Mouse (Mus musculus): ENCODE results near the gene Lactb.

Gene Lactb

DNA sequence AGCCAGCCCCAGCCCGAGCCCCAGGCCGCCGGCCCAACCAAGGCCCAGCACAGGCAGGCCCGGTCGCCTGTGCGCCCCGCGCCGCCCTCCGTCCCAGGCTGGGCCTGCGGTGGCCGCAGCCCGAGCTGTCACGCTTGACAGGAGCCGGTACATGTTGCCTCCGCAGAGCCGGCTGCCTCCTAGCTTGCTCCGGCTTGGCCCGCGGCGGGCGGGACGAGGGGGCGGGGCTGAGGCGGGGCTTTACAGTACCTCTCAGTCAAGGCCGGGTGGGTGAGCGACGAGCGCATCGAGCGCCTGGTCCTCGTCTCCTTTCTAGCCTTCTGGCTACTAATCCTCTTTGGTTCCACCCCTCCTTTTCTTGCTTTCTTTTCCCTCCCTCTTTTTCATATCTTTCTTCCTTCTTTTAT lies at the start of gene Lactb:
Gene Lactb (minus strand): TSS at position 246 of the 407 bp plus-strand sequence.
- peak; percentile 91 to 95 for DNase-seq (ENCODE audit: low spot score in 2 of 2)

GRCm38 (mm10) chr9:67023371-67023770 lies 48.1 kb upstream of the Lactb start:
- no peak for DNase-seq (ENCODE audit: low spot score in 2 of 2)

DNA sequence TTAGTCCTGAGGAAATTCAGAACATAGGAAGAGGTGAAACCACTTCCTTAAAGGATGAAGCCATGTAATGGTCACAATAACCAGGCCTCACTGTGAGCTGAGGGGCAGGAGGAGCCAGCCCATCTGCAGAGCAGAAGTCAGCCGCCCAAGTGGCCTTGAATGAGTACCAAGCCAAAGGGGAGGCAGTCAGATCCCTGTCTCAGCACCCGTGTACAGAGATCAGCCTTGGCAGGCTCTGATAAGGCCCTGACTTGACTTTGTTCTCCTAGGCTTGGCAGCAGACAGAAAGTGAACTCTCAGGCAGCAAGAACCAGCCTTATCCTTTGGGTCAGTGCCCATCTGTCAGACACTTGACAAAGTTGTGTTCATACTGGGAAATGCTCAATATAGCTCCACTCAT lies 44.8 kb upstream of the Lactb start:
- no peak for DNase-seq (ENCODE audit: low spot score in 2 of 2)

DNA sequence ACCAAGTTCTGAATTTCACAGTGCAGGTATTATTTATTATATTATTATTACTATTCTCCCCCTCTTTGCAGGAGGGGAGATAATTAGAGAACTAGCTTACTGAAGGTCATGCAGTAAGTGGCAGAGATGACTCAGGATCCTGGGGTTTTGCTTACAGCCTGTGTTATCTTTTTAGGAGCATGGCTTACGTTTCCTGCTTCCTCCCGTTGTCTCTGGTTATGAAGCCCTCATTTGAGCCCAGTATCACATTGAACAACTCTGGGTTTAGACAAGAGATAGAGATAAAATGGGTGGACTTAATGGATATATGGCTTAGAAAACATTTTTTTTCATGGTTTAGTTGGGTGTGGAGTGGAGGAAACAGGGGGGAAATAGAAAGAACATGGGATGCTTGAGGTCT lies 38.2 kb upstream of the Lactb start:
- DNase-seq (ENCODE audit: low spot score in 2 of 2): no peak

DNA sequence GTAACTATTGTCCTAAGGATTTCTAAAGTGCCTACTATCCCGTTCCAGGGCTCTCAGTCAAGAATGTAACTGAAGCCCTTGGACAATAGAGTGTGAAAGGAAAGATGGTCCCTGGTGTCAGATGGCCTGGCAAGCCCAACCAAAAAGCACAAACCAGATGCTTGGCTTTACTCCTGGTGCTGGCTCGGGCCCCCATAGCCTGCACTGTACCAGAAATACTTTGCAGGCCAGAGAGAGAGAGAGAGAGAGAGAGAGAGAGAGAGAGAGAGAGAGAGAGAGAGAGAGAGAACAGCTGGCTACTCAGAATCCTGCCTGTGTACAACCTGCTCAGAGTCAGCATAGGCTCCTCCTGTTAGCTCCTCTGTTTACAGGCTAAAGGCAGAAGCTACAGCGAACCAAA lies 37.2 kb upstream of the Lactb start:
- DNase-seq (ENCODE audit: low spot score in 2 of 2): no peak

GRCm38 (mm10) chr9:67011483-67011882 lies 36.2 kb upstream of the Lactb start:
- DNase-seq (ENCODE audit: low spot score in 2 of 2): no peak

GRCm38 (mm10) chr9:67008781-67009180 lies 33.5 kb upstream of the Lactb start:
- no peak for DNase-seq (ENCODE audit: low spot score in 2 of 2)

- DNase-seq (ENCODE audit: low spot score in 2 of 2): no peak
These were observed 31.1 kb upstream of the Lactb start for GRCm38 (mm10) chr9:67006376-67006775.

GRCm38 (mm10) chr9:67005161-67005742 lies 30.0 kb upstream of the Lactb start:
- DNase-seq (ENCODE audit: low spot score in 2 of 2): no peak

DNA sequence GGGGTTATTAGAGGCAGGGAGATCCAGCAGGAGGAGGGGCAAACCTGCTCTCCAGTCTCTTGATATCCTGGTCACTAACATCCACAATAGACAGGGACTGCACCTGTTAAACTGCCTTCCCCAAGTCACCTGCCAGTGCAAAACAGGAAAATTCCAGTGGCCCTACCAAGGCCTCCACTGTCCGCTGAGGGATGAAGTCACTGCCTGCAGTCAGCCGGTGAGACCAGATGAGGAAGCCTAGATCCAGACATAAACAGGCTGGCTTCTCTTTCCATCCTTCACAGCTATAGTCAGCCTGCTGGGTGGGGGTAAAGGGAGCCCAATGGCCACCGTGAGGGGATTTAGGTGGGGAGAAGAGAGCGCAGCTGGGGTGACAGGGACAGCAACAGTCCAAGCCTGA lies 28.4 kb upstream of the Lactb start:
- DNase-seq (ENCODE audit: low spot score in 2 of 2): no peak

DNA sequence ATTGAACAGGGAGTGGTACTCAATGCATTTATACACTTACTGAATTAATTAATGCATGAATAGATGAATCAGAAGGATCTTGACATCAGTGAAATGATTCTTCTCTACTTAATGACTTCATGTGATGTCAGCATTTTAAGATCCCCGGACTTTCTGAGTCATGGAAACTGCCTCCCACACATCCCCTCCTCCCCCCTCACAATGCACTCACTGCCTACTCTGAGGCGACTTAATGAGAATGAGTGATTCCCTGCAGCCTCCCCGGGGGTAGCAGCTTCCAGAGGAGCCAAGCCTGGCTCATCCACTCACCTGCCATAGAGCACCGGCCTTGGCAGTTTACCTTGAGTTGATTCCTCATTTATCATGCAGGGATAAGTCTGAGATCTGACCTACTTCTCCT lies 27.9 kb upstream of the Lactb start:
- no peak for DNase-seq (ENCODE audit: low spot score in 2 of 2)

- DNase-seq (ENCODE audit: low spot score in 2 of 2): no peak
These were observed 26.2 kb upstream of the Lactb start for GRCm38 (mm10) chr9:67001506-67001905.

GRCm38 (mm10) chr9:67001050-67001449 lies 25.8 kb upstream of the Lactb start:
- DNase-seq (ENCODE audit: low spot score in 2 of 2): peak; percentile 61 to 63

GRCm38 (mm10) chr9:66999698-67000097 lies 24.4 kb upstream of the Lactb start:
- no peak for DNase-seq (ENCODE audit: low spot score in 2 of 2)

GRCm38 (mm10) chr9:66991750-66992410 lies 16.6 kb upstream of the Lactb start:
- DNase-seq (ENCODE audit: low spot score in 2 of 2): no peak

DNA sequence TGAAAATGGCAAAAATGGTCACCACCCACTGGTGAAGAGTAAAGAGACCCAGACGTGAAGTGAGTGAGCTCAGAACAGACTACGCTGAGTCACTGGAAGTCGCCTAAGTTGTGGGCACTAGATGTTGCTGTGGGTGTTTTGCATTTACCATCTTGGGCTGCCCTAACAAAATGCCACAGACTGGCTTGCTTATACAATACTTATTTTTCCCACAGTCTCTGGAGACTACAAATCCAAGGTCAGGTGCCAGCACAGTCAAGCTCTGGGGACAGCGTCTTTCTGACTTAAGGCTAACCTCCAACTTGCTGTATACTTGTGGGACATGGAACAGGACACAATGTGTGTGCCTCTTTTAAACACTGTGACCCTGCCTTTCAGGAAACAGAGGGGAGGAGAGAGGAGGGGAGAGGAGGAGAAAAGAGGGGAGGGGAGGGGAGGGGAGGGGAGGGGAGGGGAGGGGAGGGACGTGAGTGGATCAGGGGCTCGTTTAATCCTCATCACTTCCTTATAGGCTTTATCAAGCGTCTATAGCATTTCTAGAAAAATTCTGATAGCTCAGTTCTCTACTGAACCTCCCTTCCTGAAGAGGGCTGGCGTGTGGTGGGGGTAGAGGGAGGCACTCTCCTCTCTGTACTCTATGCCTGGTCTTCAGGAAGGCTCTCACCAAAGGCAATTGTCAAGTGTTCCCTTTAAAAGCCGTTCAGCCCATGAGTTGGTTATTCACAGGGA lies 15.9 kb upstream of the Lactb start:
- no peak for DNase-seq (ENCODE audit: low spot score in 2 of 2)

DNA sequence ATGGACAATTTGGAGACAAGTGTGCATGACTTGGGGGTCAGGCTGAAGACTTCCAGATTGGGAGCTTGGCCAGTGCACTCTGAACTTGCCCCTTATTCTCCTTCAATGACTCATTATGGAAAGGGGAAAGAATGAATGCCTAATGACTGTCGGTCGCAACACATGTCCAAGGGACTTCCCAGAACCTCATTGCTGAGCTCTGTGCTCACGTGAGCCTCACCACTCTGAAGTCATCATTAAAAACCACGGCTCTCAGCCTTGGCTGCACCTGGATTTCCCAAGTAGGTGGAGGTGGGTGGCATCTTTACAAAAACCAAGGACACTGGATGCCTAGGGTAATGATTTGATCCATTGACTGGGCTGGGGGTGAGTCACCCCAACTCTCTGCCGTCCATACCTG lies 14.8 kb upstream of the Lactb start:
- DNase-seq (ENCODE audit: low spot score in 2 of 2): no peak

DNA sequence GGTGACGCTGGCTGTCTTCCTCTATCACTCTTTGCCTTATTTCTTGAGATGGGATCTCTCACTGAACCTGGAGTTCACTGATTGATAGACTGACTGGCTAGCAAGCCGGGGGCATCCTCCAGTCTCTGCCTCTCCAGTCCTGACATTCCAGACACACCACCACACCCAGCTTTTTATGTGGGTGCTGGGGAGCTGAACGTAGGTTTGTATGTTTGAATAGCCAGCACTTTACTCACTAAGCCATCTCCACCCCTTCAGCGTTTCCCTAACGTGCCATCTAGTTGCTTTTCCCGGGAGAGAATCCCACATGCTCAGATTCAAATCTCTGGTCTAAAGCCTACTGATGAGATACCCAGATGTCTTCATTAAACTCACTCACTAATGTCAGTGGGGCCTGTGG lies 14.3 kb upstream of the Lactb start:
- DNase-seq (ENCODE audit: low spot score in 2 of 2): no peak

GRCm38 (mm10) chr9:66988888-66989414 lies 13.7 kb upstream of the Lactb start:
- DNase-seq (ENCODE audit: low spot score in 2 of 2): no peak

GRCm38 (mm10) chr9:66988198-66988887 lies 13.1 kb upstream of the Lactb start:
- DNase-seq (ENCODE audit: low spot score in 2 of 2): no peak

DNA sequence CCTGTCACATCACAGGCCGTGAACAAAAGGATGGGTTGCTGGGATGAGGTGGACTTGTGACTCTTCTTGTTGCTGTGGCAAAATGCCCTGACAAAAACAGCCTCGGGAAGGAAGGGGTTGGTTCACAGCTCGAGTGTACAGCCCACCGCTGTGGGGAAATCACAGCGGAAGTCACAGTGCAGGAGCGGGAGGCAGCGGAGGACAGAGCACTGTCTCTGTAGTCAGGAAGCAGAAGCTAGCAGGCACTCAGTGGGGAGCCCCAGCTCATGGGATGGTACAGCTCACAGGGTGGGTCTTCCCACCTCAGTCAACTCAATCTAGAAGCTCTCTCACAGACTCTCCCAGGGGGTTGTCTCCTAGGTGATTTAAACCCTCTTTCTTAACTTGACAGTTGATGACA lies 10.1 kb upstream of the Lactb start:
- DNase-seq (ENCODE audit: low spot score in 2 of 2): no peak

DNA sequence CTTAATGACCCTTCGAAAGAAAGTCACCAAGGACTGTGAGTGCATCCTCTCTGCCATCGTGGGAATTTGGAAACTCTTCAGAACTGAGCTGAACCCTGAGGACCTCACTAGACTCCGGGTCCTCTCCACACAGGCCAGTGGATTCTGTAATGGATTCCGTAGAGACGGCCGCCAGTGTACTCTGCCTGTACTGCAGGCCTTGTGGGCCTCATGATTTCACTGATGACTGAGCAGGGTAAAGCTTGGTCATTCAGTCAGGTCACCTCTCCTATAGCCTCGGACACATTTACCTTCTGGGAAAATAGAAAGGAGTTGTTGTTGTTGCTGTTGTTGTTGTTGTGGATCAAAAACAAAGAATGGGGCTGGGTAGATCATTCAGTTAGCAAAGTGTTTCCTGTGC lies 6.8 kb upstream of the Lactb start:
- DNase-seq (ENCODE audit: low spot score in 2 of 2): no peak

All from urinary bladder, adult 18-20 months (tissue).